Mouse (Mus musculus) ES-CJ7 (cell line): ENCODE results near the gene Sdk1.

Experiments used
- DNase-seq: peaks from one replicate; pipeline ENCODE4 v3.0.0; 2011; ENCODE audit warnings: low read depth, low spot score

Gene Sdk1

GRCm38 (mm10) chr5:141764111-141764510 is 522.8 kb downstream of the Sdk1 start:
- no peak for DNase-seq

- no peak for DNase-seq
These were observed 527.6 kb downstream of the Sdk1 start for GRCm38 (mm10) chr5:141768761-141769515.

GRCm38 (mm10) chr5:141771516-141771915 is 530.2 kb downstream of the Sdk1 start:
- no peak for DNase-seq

DNA sequence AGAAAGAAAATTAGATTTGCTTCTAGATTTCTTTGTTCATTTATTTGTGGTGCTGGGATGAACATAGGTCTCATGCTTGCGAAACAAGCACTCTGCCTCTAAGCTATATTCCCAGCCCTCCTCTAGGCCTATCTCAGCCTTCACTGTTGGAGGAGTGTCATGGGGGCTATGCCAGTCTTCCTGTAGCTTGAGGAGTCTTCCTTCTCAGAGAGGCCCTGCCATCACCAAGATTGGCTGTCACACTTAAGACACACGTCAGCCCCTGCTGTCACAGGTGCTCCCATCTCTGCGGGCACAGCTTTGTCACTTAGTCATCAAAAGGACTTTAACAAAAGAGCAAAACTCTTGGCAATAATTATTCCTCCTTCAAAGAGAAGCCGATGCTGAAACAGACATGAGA is 536.9 kb downstream of the Sdk1 start:
- no peak for DNase-seq

GRCm38 (mm10) chr5:141781142-141781541 is 539.9 kb downstream of the Sdk1 start:
- DNase-seq: no peak

DNA sequence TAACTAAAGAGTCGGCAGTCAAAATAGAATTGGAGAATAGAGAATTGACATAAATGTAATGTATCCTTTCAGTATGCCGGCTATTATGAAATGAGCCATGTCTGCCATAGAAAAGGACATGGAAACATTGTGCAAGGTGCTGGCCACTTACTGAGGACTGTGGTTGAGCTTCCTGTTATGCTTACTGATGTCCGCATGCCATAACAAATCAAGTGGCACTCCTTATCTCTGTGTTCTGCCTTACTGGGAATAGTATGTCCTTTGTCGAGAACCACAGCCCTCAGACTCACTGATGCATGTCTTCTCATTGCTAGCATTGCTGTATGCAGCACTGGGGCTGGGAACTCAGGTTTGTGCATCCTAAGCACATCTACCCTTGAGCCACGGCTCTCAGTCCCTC is 541.0 kb downstream of the Sdk1 start:
- DNase-seq: no peak

GRCm38 (mm10) chr5:141783516-141783915 is 542.2 kb downstream of the Sdk1 start:
- no peak for DNase-seq

GRCm38 (mm10) chr5:141793926-141794325 is 552.6 kb downstream of the Sdk1 start:
- DNase-seq: no peak

- no peak for DNase-seq
These were observed 582.6 kb downstream of the Sdk1 start for GRCm38 (mm10) chr5:141823823-141824330.

DNA sequence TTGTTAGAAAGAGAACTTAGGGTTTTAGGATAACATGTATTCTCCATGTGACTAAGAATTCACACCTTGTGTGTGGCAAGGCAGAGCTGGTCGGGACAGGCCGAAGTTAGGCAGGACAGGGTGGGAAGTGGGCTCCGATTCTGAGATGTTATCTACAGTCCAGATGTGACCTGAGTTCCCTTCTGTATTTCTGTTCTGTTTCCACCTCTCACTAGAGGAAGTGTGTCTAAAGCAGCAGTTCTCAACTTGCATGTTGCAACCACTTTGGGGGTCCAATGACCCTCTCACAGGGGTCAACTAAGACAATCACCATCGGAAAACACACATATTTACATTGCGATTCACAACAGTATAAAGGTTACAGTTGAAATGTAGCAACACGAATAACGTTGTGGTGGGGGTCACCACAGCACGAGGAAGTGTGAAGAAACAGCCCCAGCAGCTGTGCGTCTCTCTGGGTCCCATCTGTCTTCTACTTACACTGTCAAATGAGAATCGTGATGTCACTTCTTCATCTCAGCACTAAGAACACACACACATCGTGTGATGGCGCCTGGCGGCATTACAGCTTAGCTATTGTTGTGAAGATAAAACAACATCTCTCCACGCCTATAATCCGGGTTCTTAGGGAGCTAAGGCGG is 583.6 kb downstream of the Sdk1 start:
- no peak for DNase-seq

- DNase-seq: no peak
These were observed 594.3 kb downstream of the Sdk1 start for GRCm38 (mm10) chr5:141835566-141835965.

DNA sequence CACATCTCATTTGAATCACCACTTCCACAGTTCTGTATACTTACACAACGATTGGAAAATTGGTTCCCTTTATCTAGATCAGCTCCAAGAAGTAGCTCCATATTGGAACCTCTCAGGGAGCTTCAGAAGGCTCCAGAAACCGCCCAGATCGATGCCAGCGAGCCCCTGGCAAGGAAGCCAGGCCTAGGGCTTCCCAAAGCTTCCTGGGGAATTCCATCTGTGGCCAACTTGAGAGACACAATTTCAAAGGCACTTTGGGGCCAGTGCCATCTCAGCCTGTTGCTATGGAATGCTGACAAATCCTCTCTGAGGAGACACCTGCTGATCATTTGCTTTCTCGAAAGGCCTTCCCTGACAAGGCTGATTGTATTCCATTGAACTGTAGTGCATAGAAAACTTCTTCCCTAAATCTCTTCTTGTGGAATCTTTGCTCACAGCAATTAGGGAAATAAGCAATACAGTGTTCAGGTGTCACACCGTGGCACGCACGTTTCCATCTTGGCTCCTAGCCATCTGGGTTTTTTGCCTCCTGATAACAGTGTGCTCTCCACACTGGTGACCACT is 595.7 kb downstream of the Sdk1 start:
- DNase-seq: no peak

DNA sequence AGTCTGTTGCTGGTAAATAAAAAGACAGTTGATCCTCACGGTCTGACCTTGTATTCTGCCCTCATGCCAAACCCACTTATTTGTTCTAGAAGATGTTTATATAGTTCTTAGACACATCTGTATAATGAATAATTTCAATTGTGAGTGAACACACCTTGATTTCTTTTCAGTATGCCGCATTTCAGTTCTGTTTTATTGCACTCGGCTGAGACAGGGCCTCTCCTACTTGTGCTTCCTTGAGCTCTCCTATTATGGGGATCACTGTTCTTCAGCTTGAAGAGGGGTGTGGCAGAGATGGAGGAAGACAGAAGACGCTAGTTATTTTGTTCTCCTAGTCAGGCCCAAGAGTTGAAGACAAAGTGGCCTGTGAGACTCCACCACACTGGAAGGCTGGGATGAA is 603.4 kb downstream of the Sdk1 start:
- no peak for DNase-seq

DNA sequence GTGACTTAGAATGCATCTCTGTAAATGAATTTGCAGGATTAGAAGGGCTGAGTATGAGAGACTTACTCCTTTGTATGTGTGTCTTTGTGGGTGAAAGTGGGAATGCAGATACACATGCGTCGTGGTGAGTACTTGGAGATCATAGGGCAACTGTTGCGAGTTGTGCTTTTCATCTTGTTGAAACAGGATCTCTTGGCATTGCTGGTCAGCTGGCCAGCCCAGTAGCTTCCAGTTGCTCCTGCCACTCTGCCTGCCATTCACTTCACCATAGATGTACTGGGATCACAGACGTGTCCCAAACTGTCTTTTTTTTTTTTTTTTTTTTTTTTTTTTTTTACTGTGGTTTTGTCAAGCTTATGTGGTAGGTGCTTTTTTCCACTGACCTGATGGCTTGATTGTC is 606.4 kb downstream of the Sdk1 start:
- no peak for DNase-seq

DNA sequence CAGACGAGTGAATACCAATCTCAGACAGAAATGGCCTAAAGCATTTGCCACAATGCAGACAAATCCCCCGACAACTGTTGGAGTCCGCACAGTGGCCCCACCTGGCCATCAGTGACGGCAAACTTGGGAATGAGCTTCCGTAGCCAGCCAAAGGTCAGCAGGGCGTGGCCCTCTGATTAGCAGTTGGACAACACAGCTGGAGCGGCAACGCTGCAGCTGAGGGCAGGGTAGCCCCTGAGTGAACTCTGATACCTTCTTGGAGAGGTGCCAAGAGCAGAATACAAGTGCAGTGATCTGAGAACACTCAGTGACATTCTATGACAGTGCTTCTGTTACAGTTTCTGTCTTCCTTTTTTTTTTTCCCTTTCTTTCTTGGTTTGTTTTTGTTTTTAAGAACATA is 610.9 kb downstream of the Sdk1 start:
- peak; percentile 42 for DNase-seq

GRCm38 (mm10) chr5:141856447-141856846 is 615.2 kb downstream of the Sdk1 start:
- no peak for DNase-seq

- DNase-seq: no peak
These were observed 616.5 kb downstream of the Sdk1 start for GRCm38 (mm10) chr5:141857781-141858180.

DNA sequence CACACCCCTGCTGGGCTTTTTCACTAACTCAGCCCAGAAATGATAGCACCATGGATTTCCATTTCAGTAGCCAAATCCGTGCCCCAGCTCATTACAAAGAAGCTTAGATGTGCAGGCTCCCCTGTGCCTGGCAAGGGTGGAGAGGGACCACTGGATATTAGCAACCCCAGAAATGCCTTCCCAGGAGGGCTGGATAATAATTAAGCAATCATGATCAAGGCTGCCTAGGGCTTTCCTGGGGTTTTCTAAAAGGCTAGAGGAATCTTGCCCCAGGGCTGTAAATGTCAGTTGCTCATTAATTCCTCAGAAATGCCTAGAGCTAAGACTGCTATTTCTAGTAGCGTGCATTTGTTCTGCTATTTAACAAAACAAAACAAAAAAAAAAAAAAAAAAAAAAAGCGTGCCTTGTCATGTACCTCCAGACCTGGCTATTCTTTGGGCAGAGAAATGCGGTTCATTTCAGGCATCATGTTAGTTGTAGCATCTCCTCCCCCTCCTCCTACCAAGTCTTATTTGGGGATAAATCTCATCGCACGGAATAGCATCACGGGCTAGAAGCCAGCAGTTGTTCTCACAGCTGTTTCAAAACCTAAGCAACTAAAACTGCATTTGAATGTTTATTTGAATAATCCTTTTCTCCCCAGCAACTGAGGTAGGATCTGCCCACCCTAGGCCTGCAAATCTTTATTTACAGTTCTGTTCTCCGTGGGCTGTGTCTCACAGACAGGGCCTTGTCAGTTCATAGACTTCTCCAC is 617.3 kb downstream of the Sdk1 start:
- no peak for DNase-seq

GRCm38 (mm10) chr5:141866042-141866441 is 624.8 kb downstream of the Sdk1 start:
- DNase-seq: no peak

- peak; percentile 29 for DNase-seq
These were observed 632.5 kb downstream of the Sdk1 start for GRCm38 (mm10) chr5:141873751-141874150.

- DNase-seq: no peak
These were observed 639.4 kb downstream of the Sdk1 start for GRCm38 (mm10) chr5:141880661-141881060.

DNA sequence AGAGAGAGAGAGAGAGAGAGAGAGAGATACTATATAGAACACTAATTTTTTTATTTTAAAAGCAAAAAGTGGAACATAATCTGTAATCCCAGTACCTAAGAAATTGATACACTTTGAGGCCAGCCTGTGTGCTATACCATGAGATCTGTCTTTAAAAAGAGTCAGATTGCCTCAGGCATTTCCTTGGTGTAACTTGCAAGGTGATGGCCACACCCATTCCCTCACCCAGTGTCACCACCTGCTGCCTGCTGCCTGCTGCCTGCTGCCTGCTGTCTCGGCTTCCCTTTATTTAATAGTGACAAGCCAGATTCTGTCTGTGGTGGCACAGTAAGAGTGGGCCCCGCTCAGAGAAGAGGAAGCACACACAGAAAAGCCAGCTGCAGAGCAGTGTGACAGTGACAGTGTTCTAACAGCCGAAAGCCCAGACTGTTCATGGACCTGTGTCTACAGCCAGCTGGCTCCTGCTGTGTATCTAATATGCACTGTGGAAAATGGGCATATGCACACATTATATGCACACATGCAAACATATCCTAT is 642.9 kb downstream of the Sdk1 start:
- peak; percentile 8 for DNase-seq
